Mouse (Mus musculus): ENCODE data around the gene Vtn. TPM values are rescaled to one million over a fixed set of nuclear protein-coding genes. Genes with fewer than 3 reads are reported as not detected.

Vtn gene
- polyA plus RNA-seq, 1 experiment, result 19.7 TPM

DNA sequence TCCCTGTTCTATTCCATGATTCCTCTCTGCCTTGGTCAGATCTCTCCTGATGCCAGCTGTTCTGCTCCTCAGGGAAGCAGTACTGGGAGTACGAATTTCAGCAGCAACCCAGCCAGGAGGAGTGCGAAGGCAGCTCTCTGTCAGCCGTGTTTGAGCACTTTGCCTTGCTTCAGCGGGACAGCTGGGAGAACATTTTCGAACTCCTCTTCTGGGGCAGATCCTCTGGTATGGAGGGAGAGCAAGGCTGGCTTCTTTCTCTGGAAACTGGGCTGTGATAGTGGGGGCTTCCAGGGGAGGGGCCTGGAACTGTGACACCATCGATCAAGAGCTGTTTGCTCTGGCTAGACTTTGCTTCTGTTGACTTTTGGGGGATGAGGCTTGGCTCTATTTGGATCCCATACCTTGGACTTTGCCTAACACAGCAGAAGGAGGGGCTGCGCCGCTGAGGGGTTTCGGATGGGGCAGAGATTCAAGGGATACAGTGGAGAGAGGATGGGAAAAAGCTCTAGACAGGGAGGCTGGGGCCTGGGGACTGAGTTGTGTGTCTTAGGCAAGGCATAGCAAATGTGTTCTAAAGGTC, 1.8 kb downstream of the Vtn start:
- Histone ChIP-seq H3K4me3 (replicated peaks; ENCODE audit: control insufficient read depth, low read depth, low read length) (no peak overlapping the region), H3K4me1 (ENCODE audit: control insufficient read depth, insufficient read depth, low read length) (no peaks in the 10 kb centered on the region), H3K27ac (ENCODE audit: control insufficient read depth, insufficient read depth, low read depth, low read length, poor library complexity) (no peak overlapping the region)
- WGBS, result 74% methylated on average over 9 of the region's 9 CpGs
- TF ChIP-seq POLR2A (IDR thresholded peaks at IDR 0.05; ENCODE audit: borderline replicate concordance, control insufficient read depth, low read depth, low read length) (no peak), CTCF (IDR thresholded peaks at IDR 0.05; ENCODE audit: control insufficient read depth, insufficient read depth, low read length) (no peak)

DNA sequence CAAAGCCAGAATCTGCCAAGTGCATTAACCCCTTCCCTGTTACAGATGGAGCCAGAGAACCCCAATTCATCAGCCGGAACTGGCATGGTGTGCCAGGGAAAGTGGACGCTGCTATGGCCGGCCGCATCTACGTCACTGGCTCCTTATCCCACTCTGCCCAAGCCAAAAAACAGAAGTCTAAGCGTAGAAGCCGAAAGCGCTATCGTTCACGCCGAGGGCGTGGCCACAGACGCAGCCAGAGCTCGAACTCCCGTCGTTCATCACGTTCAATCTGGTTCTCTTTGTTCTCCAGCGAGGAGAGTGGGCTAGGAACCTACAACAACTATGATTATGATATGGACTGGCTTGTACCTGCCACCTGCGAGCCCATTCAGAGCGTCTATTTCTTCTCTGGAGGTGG, 2.6 kb downstream of the Vtn start:
- TF ChIP-seq CTCF (IDR thresholded peaks at IDR 0.05; ENCODE audit: control insufficient read depth, insufficient read depth, low read length) (no peak), POLR2A (IDR thresholded peaks at IDR 0.05; ENCODE audit: borderline replicate concordance, control insufficient read depth, low read depth, low read length) (no peak)
- H3K27ac ChIP-seq (ENCODE audit: control insufficient read depth, insufficient read depth, low read depth, low read length, poor library complexity), result no peak overlapping the region
- 77% methylated on average over 20 of the region's 20 CpGs for WGBS
- H3K4me1 ChIP-seq (ENCODE audit: control insufficient read depth, insufficient read depth, low read length), result no peaks in the 10 kb centered on the region
- no peak overlapping the region for H3K4me3 ChIP-seq (replicated peaks; ENCODE audit: control insufficient read depth, low read depth, low read length)

DNA sequence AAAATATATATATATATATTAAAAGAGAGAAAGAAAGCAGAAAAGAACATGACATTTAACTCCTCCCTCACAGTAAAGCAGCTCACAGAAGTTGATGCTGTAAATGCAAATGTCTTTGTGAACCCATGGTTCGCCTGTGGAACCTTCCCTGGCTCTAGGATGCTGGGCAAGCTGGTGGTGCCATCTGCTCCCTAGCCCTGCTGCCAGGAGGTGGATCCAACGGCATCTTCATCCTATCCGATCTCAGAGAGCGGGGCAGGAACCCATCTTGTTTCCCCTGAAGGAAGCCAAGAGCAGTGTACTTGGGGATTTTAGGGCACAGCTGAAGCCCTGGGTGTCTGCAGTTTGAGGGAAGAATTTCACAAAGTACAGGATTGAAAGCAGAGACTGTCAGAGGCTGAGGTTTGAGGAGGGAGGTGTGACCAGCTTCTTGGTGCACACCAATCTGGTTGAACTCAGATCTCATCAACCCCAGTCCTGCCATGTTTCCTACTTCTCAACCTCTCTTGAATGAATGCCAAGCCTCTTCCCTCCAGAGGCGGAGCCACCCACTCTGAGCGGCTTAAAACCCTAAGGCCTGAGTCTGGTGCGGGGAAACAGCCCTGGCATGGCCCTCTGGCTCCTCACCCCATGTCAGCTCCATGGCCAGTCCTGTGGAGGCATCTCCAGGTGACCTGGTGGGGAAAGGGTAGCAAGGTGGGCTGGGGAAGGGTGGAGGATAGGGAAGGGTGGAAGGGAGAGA, 4.2 kb downstream of the Vtn start, which contains the start of gene Sebox:
Gene Sebox (plus strand): TSS at position 539 of the 742 bp plus-strand sequence.
- TF ChIP-seq CTCF (IDR thresholded peaks at IDR 0.05; ENCODE audit: control insufficient read depth, insufficient read depth, low read length), result no peak
- no peak for TF ChIP-seq POLR2A (IDR thresholded peaks at IDR 0.05; ENCODE audit: borderline replicate concordance, control insufficient read depth, low read depth, low read length)
- no peak within 1 kb of the TSS for H3K27ac ChIP-seq (ENCODE audit: control insufficient read depth, insufficient read depth, low read depth, low read length, poor library complexity)
- WGBS, result 59% methylated on average over 7 of the region's 7 CpGs

DNA sequence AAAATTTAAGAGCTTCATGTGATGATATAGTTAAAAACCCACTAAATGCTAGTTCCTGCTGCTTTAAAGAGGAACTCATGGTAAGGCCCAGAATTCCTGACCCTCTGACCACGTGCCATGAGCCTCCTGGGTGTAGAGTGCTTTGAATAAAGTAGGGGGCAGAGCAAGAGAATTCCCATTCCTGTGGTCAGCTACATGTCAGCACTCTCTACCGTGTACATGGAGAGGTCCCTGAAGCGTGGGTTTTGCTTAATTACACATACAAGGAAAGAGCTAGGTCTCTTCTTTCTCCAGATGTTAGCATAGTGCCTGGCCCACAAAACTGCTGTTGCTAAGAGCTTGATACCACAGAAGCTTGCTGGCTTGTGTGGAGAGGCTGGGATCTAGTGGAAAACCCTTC, 6.5 kb downstream of the Vtn start:
- H3K27ac ChIP-seq (ENCODE audit: control insufficient read depth, insufficient read depth, low read depth, low read length, poor library complexity), result no peak overlapping the region
- H3K4me1 ChIP-seq (ENCODE audit: control insufficient read depth, insufficient read depth, low read length), result no peaks in the 10 kb centered on the region
- no peak overlapping the region for H3K4me3 ChIP-seq (replicated peaks; ENCODE audit: control insufficient read depth, low read depth, low read length)
- 67% methylated on average over 3 of the region's 3 CpGs for WGBS
- no peak for TF ChIP-seq CTCF (IDR thresholded peaks at IDR 0.05; ENCODE audit: control insufficient read depth, insufficient read depth, low read length)
- TF ChIP-seq POLR2A (IDR thresholded peaks at IDR 0.05; ENCODE audit: borderline replicate concordance, control insufficient read depth, low read depth, low read length), result no peak

More for the DNA sequence above, 4.2 kb downstream of the Vtn start, which contains the start of gene Sebox:
- Histone ChIP-seq H3K4me3 (replicated peaks; ENCODE audit: control insufficient read depth, low read depth, low read length) (no peak within 1 kb of the TSS), H3K4me1 (ENCODE audit: control insufficient read depth, insufficient read depth, low read length) (no peaks in the 10 kb centered on the region)

DNA sequence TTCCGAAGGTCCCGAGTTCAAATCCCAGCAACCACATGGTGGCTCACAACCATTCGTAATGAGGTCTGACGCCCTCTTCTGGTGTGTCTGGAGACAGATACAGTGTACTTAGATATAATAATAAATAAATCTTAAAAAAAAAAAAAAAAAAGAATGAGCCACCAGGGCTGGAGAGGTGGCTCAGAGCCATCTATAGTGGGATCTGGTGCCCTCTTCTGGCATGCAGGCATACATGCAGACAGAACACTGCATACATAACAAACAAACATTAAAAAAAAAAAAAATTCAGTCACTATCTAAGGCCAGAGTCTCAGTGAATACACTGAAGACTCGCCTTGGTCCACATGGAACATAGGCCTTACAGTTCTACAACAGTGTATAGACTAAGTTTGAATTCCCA, 10.3 kb downstream of the Vtn start:
- 77% methylated on average over 5 of the region's 5 CpGs for WGBS
- H3K4me3 ChIP-seq (replicated peaks; ENCODE audit: control insufficient read depth, low read depth, low read length), result no peak overlapping the region
- H3K27ac ChIP-seq (ENCODE audit: control insufficient read depth, insufficient read depth, low read depth, low read length, poor library complexity), result no peak overlapping the region
- TF ChIP-seq CTCF (IDR thresholded peaks at IDR 0.05; ENCODE audit: control insufficient read depth, insufficient read depth, low read length), result peak; percentile 45; the same call in 1 of the 2 replicates
- TF ChIP-seq POLR2A (IDR thresholded peaks at IDR 0.05; ENCODE audit: borderline replicate concordance, control insufficient read depth, low read depth, low read length), result no peak
- H3K4me1 ChIP-seq (ENCODE audit: control insufficient read depth, insufficient read depth, low read length), result no peaks in the 10 kb centered on the region

DNA sequence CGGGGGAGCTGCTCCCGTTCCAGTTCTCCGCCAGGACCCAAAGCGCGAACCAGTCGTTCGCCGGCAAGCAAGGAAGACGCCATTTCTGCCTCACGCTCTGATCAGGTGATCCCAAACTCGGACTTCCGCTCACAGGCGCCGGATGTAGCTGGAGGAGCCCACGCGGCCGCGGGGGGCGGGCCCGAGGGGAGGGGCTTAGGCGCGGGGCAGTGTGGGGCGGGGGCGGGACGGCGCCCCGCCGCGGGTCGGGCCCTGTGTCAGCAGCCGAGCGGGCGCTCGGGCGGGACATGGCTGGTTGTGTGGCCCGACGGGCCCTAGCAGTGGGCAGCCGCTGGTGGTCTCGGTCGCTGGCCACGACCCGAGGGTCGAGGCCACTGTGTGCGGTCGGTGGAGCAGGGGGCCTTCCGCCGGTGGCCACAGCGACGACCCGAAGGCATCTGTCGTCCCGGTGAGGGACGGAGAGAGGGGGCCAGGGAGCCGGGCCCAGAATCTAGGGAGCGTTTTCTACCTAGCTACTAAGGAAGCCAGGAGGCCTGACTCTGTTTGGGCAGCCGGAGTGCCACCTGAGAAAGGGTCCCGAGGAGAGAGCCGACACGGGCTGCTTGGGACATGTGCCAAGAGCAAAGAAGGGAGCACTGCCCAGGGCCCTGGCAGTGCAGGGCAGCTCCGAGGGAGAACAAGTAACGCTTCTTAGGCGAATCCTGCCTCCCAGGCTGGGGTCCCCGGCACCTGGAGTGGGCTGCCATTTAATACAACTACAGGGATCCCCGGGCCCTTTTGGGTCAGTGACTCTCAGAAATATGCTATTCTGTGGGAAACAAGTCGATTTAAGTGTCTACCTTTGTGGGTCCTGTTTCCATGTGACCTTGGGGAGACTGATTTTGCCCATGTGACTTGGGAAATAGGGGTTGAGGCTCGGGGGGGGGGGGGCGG, 13.4 kb downstream of the Vtn start, which contains the start of the genes Tmem199 and Poldip2:
Gene Tmem199 (minus strand): TSS at position 148 of the 933 bp plus-strand sequence.
Gene Poldip2 (plus strand): TSS at position 169 of the 933 bp plus-strand sequence.
- TF ChIP-seq POLR2A (IDR thresholded peaks at IDR 0.05; ENCODE audit: borderline replicate concordance, control insufficient read depth, low read depth, low read length) (peak; percentile 87), CTCF (IDR thresholded peaks at IDR 0.05; ENCODE audit: control insufficient read depth, insufficient read depth, low read length) (no peak)
- 1% methylated on average over 67 of the region's 67 CpGs for WGBS
- Histone ChIP-seq H3K4me3 (replicated peaks; ENCODE audit: control insufficient read depth, low read depth, low read length) (peak within 1 kb of the TSS; percentile 82), H3K27ac (ENCODE audit: control insufficient read depth, insufficient read depth, low read depth, low read length, poor library complexity) (peak within 1 kb of the TSS; percentile 86), H3K4me1 (ENCODE audit: control insufficient read depth, insufficient read depth, low read length) (no peaks in the 10 kb centered on the region)

DNA sequence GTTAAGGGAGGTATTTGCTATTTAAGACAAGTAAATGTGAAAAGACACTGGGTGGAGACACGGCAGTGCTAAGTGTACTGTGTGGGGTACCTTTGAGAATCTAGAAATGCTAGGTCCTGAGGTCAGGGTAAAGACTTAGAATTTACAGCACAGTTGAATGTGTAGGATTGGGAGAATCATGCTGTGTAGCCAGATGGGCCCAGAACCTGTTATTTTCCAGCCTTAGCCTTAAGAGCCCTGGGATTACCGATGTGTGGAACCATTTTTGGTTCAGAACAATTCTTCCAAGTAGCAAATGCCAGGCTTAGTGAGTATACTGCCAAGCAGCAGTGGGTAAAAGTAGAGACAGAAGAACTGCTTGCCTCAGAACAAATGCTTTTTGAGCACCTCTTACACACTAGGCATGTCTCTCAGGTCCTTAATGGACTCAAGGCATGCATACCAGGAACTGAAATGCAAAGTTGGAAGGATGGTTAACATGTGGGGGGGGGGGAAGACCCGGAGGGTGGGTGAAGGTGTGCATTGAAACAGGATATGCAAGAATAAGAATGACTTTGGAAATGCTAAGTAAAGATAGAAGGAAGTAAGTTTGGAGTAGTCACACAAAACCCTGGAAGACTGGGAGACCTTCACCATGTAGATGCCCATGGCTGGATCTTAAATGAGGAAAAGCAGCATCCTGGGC, 14.4 kb downstream of the Vtn start:
- Histone ChIP-seq H3K4me3 (replicated peaks; ENCODE audit: control insufficient read depth, low read depth, low read length) (no peak overlapping the region), H3K27ac (ENCODE audit: control insufficient read depth, insufficient read depth, low read depth, low read length, poor library complexity) (no peak overlapping the region), H3K4me1 (ENCODE audit: control insufficient read depth, insufficient read depth, low read length) (no peaks in the 10 kb centered on the region)
- WGBS, result 54% methylated on average over 3 of the region's 3 CpGs
- no peak for TF ChIP-seq POLR2A (IDR thresholded peaks at IDR 0.05; ENCODE audit: borderline replicate concordance, control insufficient read depth, low read depth, low read length)
- no peak for TF ChIP-seq CTCF (IDR thresholded peaks at IDR 0.05; ENCODE audit: control insufficient read depth, insufficient read depth, low read length)
